Mouse (Mus musculus) neural tube, embryonic 12.5 days (tissue): ENCODE measurements around the gene Gm14443. TPM values are rescaled to one million over a fixed set of nuclear protein-coding genes. Genes with fewer than 3 reads are reported as not detected.
"Not testable (repeated sequence)": the region's sequence is repeated elsewhere in the genome, so short reads cannot be mapped to it uniquely, and the experiment has no call there.

Experiments
- ATAC-seq: fragments of 200-750 bp; cut with Nextera tagmentation; 2 replicates; pipeline ENCODE4 v1.8.0; 2017; ENCODE audit warnings: low read depth, mild to moderate bottlenecking, moderate TSS enrichment, moderate library complexity; ENCODE audit not compliant: low FRiP score
- H3K27ac ChIP-seq: fragments of 300-500 bp; sonication (generic); 2 replicates; pipeline ENCODE4 v1.5.1; 2016
- H3K27me3 ChIP-seq: fragments of 300-500 bp; sonication (generic); replicated peaks from 2 replicates; pipeline ENCODE4 v1.6.1; 2016; ENCODE audit warnings: mild to moderate bottlenecking
- H3K36me3 ChIP-seq: fragments of 300-500 bp; sonication (generic); 2 replicates; pipeline ENCODE4 v1.6.1; 2016; ENCODE audit warnings: mild to moderate bottlenecking
- H3K4me1 ChIP-seq: fragments of 300-500 bp; sonication (generic); 2 replicates; pipeline ENCODE4 v1.6.1; 2016
- H3K4me2 ChIP-seq: fragments of 300-500 bp; sonication (generic); replicated peaks from 2 replicates; pipeline ENCODE4 v1.6.1; 2016; ENCODE audit warnings: mild to moderate bottlenecking
- H3K4me3 ChIP-seq: fragments of 300-500 bp; sonication (generic); 2 replicates; pipeline ENCODE4 v1.5.1; 2016
- H3K9ac ChIP-seq: fragments of 300-500 bp; sonication (generic); 2 replicates; pipeline ENCODE4 v1.6.1; 2016; ENCODE audit warnings: mild to moderate bottlenecking
- H3K9me3 ChIP-seq: fragments of 300-500 bp; sonication (generic); 2 replicates; pipeline ENCODE4 v1.6.1; 2016; ENCODE audit warnings: mild to moderate bottlenecking
- WGBS: fragments of 180-500 bp; shearing (Covaris S2); methylation state at CpG from one replicate; pipeline ENCODE4 v1.1.7; 2016; 5-methylcytosine and 5-hydroxymethylcytosine counted together
- polyA plus RNA-seq: library from polyadenylated mRNA; unstranded; fragments of >200 nt; fragmentation: Nextera tagmentation; extraction: Ambion mirVana; gene quantifications from 2 replicates; pipeline ENCODE4 v1.2.1, GENCODE M21; 2016

Gene Gm14443
- polyA plus RNA-seq, 1 experiment from 2014 or later, result 0.89 TPM

DNA sequence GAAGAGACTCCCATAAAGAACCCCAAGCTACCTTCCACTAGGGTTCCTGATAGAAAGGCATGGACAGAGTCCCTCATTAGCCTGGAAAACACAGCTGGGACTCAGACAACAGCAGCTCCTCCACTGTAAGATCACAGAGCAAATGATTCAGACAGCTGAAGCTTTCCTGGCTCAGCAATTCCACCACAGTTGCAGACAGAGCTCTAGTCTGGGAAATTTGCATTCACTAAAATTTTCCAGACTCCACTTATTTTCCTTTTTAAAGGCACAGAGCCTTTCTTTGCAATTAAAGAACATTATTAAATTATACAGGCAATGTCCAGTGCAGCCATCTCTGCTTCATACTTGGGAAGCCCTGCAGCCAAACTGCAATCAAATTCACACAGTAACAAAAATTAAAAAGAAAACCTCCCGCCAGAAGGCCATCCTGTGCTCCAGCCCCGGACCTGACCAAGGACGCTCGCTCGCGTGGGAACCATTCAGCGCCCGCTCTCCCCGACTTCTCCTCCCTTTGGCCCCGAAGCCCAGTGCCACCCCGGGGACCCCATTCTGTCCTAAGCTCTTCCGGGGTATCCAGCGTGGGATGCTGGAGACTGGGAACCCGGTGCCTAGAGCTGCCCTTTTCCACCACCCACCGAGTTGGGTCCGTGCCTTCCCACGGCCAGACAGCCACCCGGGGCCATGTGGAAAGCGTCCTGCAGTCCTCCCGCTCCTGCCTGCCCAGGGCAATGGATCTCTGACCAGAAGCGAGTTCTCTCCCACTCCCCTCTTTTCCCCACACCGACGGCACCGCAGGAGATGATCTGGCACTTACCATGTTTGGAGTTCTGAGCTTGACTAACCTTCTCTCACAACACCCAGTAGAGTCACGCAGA lies 34.3 kb downstream of the Gm14443 start:
- not testable (repeated sequence) for H3K27me3 ChIP-seq, H3K36me3 ChIP-seq, H3K9me3 ChIP-seq, ATAC-seq, H3K9ac ChIP-seq, H3K4me1 ChIP-seq, H3K27ac ChIP-seq
- WGBS, result 2% methylated on average over 25 of the region's 25 CpGs
- peak overlapping the region; percentile 35 for H3K4me3 ChIP-seq
- H3K4me2 ChIP-seq, result peak overlapping the region; percentile 47

- H3K36me3 ChIP-seq, H3K27me3 ChIP-seq, H3K27ac ChIP-seq, H3K4me2 ChIP-seq, H3K9ac ChIP-seq, H3K4me3 ChIP-seq, H3K4me1 ChIP-seq, ATAC-seq, H3K9me3 ChIP-seq: not testable (repeated sequence)
Observed at GRCm38 (mm10) chr2:175140624-175141023, 35.0 kb downstream of the Gm14443 start.

Other genes with a start within 250 kb of the Gm14443 start
- not detected in 2 replicates for gene Gm14444, start 165.6 kb downstream of the Gm14443 start, polyA plus RNA-seq
- 0.61 TPM in 1 of 2 replicates, not detected in the other for gene Gm14393, start 108.1 kb downstream of the Gm14443 start, polyA plus RNA-seq
- gene Gm14399, start 33.9 kb downstream of the Gm14443 start, polyA plus RNA-seq, result 2.6 and 5.6 TPM in 2 replicates
- 4.0 and 5.7 TPM in 2 replicates for gene Gm14391, start 31.0 kb upstream of the Gm14443 start, polyA plus RNA-seq
- 2.1 TPM in 1 of 2 replicates, not detected in the other for gene Gm14440, start 99.3 kb upstream of the Gm14443 start, polyA plus RNA-seq
- 12.6 and 14.2 TPM in 2 replicates for gene Gm4631, start 162.3 kb upstream of the Gm14443 start, polyA plus RNA-seq
- 4.8 and 4.9 TPM in 2 replicates for gene Zfp968, start 196.6 kb upstream of the Gm14443 start, polyA plus RNA-seq